Mouse (Mus musculus) testis, adult 2 months (tissue): ENCODE results near the gene Unc5cl. TPM values are rescaled to one million over a fixed set of nuclear protein-coding genes. Genes with fewer than 3 reads are reported as not detected.

ENCODE experiments used
- H3K27ac ChIP-seq: fragments of 200-500 bp; 2 replicates; pipeline ENCODE4 v1.5.1; 2012; ENCODE audit warnings: low read depth, low read length; ENCODE audit not compliant: control insufficient read depth, insufficient read depth
- H3K27me3 ChIP-seq: fragments of 200-500 bp; 2 replicates; pipeline ENCODE4 v1.6.1; 2012; ENCODE audit warnings: mild to moderate bottlenecking, low read length, moderate library complexity; ENCODE audit not compliant: control insufficient read depth, insufficient read depth
- H3K36me3 ChIP-seq: fragments of 200-500 bp; 2 replicates; pipeline ENCODE4 v1.6.1; 2012; ENCODE audit warnings: mild to moderate bottlenecking, low read length; ENCODE audit not compliant: control insufficient read depth, insufficient read depth
- H3K4me1 ChIP-seq: fragments of 200-500 bp; 2 replicates; pipeline ENCODE4 v1.6.1; 2012; ENCODE audit warnings: low read length; ENCODE audit not compliant: control insufficient read depth, insufficient read depth
- H3K4me3 ChIP-seq: fragments of 200-500 bp; 2 replicates; pipeline ENCODE4 v1.5.1; 2012; ENCODE audit warnings: low read depth, mild to moderate bottlenecking, low read length, moderate library complexity, mixed read lengths; ENCODE audit not compliant: control insufficient read depth
- CTCF ChIP-seq: fragments of 200-500 bp; IDR thresholded peaks from 2 replicates; pipeline ENCODE4 v1.5.1; 2012; ENCODE audit warnings: low read depth, mild to moderate bottlenecking, inconsistent platforms, low read length, moderate library complexity; ENCODE audit not compliant: control insufficient read depth, insufficient read depth, insufficient replicate concordance
- POLR2A ChIP-seq: fragments of 200-500 bp; IDR thresholded peaks from 2 replicates; pipeline ENCODE4 v1.6.1; 2012; ENCODE audit warnings: low read depth, mild to moderate bottlenecking, inconsistent platforms, low read length, moderate library complexity; ENCODE audit not compliant: control insufficient read depth
- polyA plus RNA-seq: library from polyadenylated mRNA; depleted of rRNA; stranded (reverse); fragments of >200 nt; gene quantifications from 2 replicates; pipeline ENCODE4 v1.2.3, GENCODE M21; 2012

Gene Unc5cl
- polyA plus RNA-seq, 1 experiment, result 0.73 TPM

DNA sequence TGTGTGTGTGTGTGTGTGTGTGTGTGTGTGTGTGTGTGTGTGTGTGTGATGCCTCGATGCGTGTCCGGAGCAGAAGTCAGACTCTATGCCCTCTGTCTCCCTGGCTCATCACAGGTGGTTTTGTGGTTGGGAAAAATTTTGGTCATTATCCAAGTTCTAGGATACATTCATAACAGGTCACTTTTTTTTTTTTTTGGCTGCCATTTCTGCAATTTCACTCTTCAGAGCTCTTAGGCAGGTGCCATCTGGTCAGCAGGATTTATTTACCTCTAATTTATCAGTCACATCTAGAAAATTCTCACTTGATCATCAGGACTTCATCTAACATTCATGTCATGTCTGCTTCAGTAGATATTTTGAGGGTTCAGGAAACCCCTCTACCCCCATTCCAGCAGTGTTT is 65.7 kb downstream of the Unc5cl start:
- H3K36me3 ChIP-seq, result no peaks in the 10 kb centered on the region
- no peak overlapping the region for H3K4me3 ChIP-seq
- H3K27ac ChIP-seq, result no peak overlapping the region
- TF ChIP-seq POLR2A (no peak), CTCF (no peak)
- no peaks in the 10 kb centered on the region for H3K4me1 ChIP-seq
- no peaks in the 10 kb centered on the region for H3K27me3 ChIP-seq

DNA sequence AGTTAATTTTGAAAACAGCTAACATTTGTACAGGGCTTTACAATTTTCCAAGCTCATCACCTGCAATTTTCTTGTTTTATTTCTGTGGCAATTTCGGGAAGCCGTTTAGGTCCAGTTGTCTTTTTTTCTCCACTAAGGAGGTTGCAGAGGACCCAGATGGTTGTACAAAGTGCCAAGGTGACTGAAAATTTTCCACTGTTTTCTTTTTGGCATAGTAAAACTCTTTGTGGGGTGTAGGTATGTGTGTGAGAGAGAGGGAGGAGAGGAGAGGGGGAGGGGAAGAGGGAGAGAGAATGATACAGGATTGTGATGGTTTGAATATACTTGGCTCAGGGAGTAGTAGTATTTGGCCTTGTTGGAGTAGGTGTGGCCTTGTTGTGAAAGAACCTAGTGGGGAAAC is 68.4 kb downstream of the Unc5cl start:
- Histone ChIP-seq H3K27me3 (no peaks in the 10 kb centered on the region), H3K4me1 (no peaks in the 10 kb centered on the region)
- no peak for TF ChIP-seq POLR2A
- no peak for TF ChIP-seq CTCF

GRCm38 (mm10) chr17:48533844-48534705 is 79.4 kb downstream of the Unc5cl start:
- H3K36me3 ChIP-seq, result no peaks in the 10 kb centered on the region
- H3K27me3 ChIP-seq, result no peaks in the 10 kb centered on the region
- no peak overlapping the region for H3K27ac ChIP-seq
- TF ChIP-seq POLR2A (no peak), CTCF (no peak)
- no peak overlapping the region for H3K4me3 ChIP-seq
- no peaks in the 10 kb centered on the region for H3K4me1 ChIP-seq

More for the DNA sequence above, 68.4 kb downstream of the Unc5cl start:
- no peak overlapping the region for H3K27ac ChIP-seq
- H3K36me3 ChIP-seq, result no peaks in the 10 kb centered on the region
- H3K4me3 ChIP-seq, result no peak overlapping the region

DNA sequence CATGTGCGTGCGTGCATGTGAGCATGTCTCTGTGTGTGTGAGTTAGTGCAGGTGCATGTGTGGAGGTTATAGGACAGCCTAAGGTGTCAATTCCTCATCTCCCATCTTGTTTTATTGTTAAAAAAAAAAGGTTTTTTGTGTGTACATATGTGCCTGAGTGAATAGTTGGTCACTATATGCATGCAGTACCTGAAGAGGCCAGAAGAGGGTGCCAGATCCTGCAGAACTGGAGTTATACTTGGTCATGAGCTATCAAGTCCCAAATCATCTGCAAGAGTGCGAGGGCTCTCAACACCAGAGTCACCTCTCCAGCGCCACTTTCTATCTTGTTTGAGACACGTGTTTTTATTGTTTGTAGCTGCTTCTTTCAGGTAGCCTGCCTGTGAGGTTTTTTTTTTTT is 83.6 kb downstream of the Unc5cl start:
- H3K4me1 ChIP-seq, result no peaks in the 10 kb centered on the region
- H3K4me3 ChIP-seq, result no peak overlapping the region
- H3K27ac ChIP-seq, result no peak overlapping the region
- H3K27me3 ChIP-seq, result no peaks in the 10 kb centered on the region
- TF ChIP-seq CTCF (peak; percentile 17; the same call in 1 of the 2 replicates), POLR2A (no peak)
- no peaks in the 10 kb centered on the region for H3K36me3 ChIP-seq

DNA sequence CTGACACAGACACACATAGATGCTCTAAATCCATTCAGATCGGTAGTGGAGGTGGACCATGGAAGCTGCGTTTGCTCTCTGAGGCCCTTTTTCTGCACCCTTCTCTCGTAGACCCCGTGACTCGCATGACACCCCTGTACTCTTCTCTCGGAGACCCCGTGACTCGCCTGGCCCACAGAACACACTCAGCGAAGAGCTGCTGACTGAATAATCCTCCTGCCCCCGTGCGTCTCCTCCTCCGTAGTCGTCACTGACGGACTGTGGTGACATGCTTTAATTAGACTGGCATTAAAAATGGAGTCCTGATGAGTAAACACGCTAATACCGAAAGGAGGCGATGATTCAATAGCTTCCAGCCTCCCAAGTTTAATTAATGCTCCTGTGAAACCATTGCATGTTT is 84.6 kb downstream of the Unc5cl start:
- H3K4me3 ChIP-seq, result no peak overlapping the region

GRCm38 (mm10) chr17:48542733-48543132 is 88.0 kb downstream of the Unc5cl start:
- H3K27ac ChIP-seq, result no peak overlapping the region
- no peak overlapping the region for H3K4me3 ChIP-seq
- peaks cover 3% of the 10 kb centered on the region for H3K27me3 ChIP-seq
- TF ChIP-seq CTCF (no peak), POLR2A (no peak)
- H3K36me3 ChIP-seq, result no peaks in the 10 kb centered on the region
- peaks cover 5% of the 10 kb centered on the region for H3K4me1 ChIP-seq

More for the DNA sequence above, 84.6 kb downstream of the Unc5cl start:
- no peak for TF ChIP-seq POLR2A
- no peak for TF ChIP-seq CTCF
- no peak overlapping the region for H3K27ac ChIP-seq
- no peaks in the 10 kb centered on the region for H3K27me3 ChIP-seq
- no peaks in the 10 kb centered on the region for H3K36me3 ChIP-seq
- no peaks in the 10 kb centered on the region; the same call in 1 of the 2 replicates for H3K4me1 ChIP-seq

GRCm38 (mm10) chr17:48543301-48543765 is 88.6 kb downstream of the Unc5cl start:
- Histone ChIP-seq H3K4me3 (no peak overlapping the region), H3K36me3 (no peaks in the 10 kb centered on the region), H3K27me3 (peaks cover 3% of the 10 kb centered on the region), H3K27ac (no peak overlapping the region), H3K4me1 (peaks cover 5% of the 10 kb centered on the region)
- TF ChIP-seq POLR2A (no peak), CTCF (no peak)
